Mouse (Mus musculus): ENCODE data around the gene Xk. TPM values are rescaled to one million over a fixed set of nuclear protein-coding genes. Genes with fewer than 3 reads are reported as not detected.
"Not testable (repeated sequence)": the region's sequence is repeated elsewhere in the genome, so short reads cannot be mapped to it uniquely, and the experiment has no call there.

Xk gene
- polyA plus RNA-seq, 1 experiment from 2014 or later, result 4.2 TPM

GRCm38 (mm10) chrX:9333035-9333434 is 60.5 kb downstream of the Xk start:
- H3K9ac ChIP-seq; H3K9me3 ChIP-seq; H3K36me3 ChIP-seq (replicated peaks); H3K27me3 ChIP-seq (replicated peaks); H3K27ac ChIP-seq; ATAC-seq (replicated peaks); H3K4me1 ChIP-seq; H3K4me2 ChIP-seq; H3K4me3 ChIP-seq: not testable (repeated sequence)
- 46% methylated on average over 2 of the region's 2 CpGs for WGBS

GRCm38 (mm10) chrX:9334996-9335395 is 62.4 kb downstream of the Xk start:
- 75% methylated on average over 1 of the region's 1 CpGs for WGBS
- not testable (repeated sequence) for ATAC-seq (replicated peaks); H3K4me1 ChIP-seq; H3K4me2 ChIP-seq; H3K9me3 ChIP-seq; H3K9ac ChIP-seq; H3K27me3 ChIP-seq (replicated peaks); H3K4me3 ChIP-seq; H3K27ac ChIP-seq; H3K36me3 ChIP-seq (replicated peaks)

- H3K9ac ChIP-seq; H3K4me1 ChIP-seq; H3K9me3 ChIP-seq; ATAC-seq (replicated peaks); H3K27ac ChIP-seq; H3K27me3 ChIP-seq (replicated peaks); H3K4me3 ChIP-seq; H3K36me3 ChIP-seq (replicated peaks); H3K4me2 ChIP-seq: not testable (repeated sequence)
- WGBS, result no CpG with 5 or more reads among the region's 2 CpGs
Measured at GRCm38 (mm10) chrX:9350327-9350726, 77.8 kb downstream of the Xk start, which contains the start of gene H2al1k. TSS of gene H2al1k (plus strand) at chrX:9350627.

Other genes starting within 250 kb of the Xk start
- not detected in 2 replicates for gene Fthl17e, start 239.3 kb upstream of the Xk start, polyA plus RNA-seq (2015; fragmentation: Nextera tagmentation; extraction: Ambion mirVana)
- not detected in 2 replicates for gene Fthl17f, start 209.7 kb upstream of the Xk start, polyA plus RNA-seq (2015; fragmentation: Nextera tagmentation; extraction: Ambion mirVana)
- gene 4930402K13Rik, start 168.2 kb upstream of the Xk start, polyA plus RNA-seq (2015; fragmentation: Nextera tagmentation; extraction: Ambion mirVana), result not detected in 2 replicates
- gene Lancl3, start 72.9 kb upstream of the Xk start, polyA plus RNA-seq (2015; fragmentation: Nextera tagmentation; extraction: Ambion mirVana), result 5.3 and 5.8 TPM in 2 replicates
- not detected in 2 replicates for gene Gm14862, start 15.9 kb upstream of the Xk start, polyA plus RNA-seq (2015; fragmentation: Nextera tagmentation; extraction: Ambion mirVana)
- gene H2al1m, start 11.0 kb downstream of the Xk start, polyA plus RNA-seq (2015; fragmentation: Nextera tagmentation; extraction: Ambion mirVana), result 0.81 TPM in 1 of 2 replicates, not detected in the other
- gene H2al1k, start 77.9 kb downstream of the Xk start, polyA plus RNA-seq (2015; fragmentation: Nextera tagmentation; extraction: Ambion mirVana), result not detected in 2 replicates
- gene Cybb, start 215.0 kb downstream of the Xk start, polyA plus RNA-seq (2015; fragmentation: Nextera tagmentation; extraction: Ambion mirVana), result 0.89 and 0.97 TPM in 2 replicates